Mouse (Mus musculus): ENCODE measurements at regions not wholly inside any gene's neighbourhood (a gene's known extent, or its start where the extent isn't known, plus 50 kb on each side); places are given as distances from the start of the nearest gene placed in this dataset.

DNA sequence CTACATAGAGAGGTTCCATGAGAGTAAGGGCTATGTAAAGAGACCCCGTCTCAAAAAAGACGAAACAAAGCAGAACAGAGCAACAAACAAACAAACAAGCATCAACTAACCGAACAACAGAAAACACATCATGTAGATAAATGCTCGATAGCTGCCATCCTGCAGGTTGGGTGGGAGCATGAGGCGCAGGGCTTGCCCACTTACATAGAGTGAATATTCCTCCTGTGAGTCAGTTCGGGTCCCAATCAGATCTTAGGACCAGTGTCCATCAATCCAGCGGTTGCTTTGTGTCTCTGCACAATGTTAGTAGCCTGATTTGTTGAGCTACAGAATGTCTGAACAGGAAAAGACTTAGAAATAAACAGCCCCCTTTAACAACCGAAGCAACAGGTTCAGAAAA lies 129.4 kb upstream of the Rcn1 start:
- no peak for DNase-seq (ENCODE audit: low read depth)

DNA sequence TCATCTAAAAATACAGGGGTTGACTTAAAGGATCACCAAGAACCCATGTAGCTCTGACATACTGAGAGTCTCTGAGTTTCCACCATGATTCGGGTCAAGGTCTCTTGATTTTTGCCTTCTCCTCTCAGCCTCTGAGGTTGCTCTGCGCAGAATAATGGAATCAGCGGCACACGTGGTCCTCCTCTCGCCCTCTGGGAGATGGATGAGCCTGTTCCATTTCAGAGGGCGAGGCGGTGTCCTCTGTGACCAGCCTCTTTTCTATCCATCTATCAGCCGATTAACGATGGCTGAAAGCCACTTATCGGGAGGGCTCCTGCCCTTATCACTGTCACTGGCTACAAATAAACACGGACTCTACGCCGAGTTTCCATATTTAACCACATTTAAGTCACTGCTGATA lies 124.6 kb upstream of the Pax6 start:
- no peak for DNase-seq (ENCODE audit: low read depth)

GRCm38 (mm10) chr2:105552092-105552491 lies 116.6 kb upstream of the Pax6 start:
- no peak for DNase-seq (ENCODE audit: low read depth)

DNA sequence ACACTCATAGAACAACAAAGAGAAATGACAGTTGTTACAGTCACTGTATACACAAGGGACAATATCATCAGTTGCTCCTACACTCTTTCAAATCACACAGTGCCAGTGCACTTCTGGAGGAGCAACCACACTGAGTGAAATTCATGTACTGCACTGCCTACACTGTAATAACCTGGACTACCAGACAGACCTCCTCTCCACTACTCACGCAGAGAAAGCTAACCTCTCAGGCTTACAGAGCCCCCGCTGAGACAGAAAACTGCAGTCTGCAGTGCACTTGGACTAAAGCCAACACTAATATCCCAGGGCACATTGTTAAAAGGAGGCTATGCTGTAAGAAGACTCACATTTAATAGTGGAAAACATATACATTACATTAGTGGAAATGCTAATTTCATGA lies 81.9 kb upstream of the Pax6 start:
- DNase-seq (ENCODE audit: low read depth): no peak

- DNase-seq (ENCODE audit: low read depth): no peak
Measured at GRCm38 (mm10) chr2:105594131-105594530, 74.6 kb upstream of the Pax6 start.

- DNase-seq (ENCODE audit: low read depth): no peak
Measured at GRCm38 (mm10) chr2:105604553-105605116, 64.1 kb upstream of the Pax6 start.

GRCm38 (mm10) chr2:105607969-105608538 lies 60.6 kb upstream of the Pax6 start:
- DNase-seq (ENCODE audit: low read depth): no peak

DNA sequence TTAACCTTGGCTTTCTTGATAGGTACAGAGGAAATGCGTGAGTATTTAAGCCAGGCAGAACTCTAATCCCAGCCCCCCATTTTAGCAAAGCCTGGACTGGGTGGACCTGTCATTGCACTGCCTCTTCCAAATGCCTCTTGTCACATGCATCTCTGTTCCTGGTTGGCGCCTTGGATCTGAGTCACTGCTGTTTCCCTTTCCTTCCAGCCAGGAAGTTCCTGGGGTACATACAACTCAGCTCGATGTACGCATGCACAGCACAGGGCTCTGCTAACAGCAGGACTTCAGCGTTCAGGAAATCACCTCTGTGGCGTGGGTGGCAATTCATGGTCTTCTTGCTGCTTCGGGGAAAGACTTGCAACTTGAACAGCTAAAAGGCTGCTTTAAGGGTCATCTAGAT lies 59.9 kb upstream of the Pax6 start:
- DNase-seq (ENCODE audit: low read depth): no peak

- no peak for DNase-seq (ENCODE audit: low read depth)
Measured at GRCm38 (mm10) chr2:105611014-105611413, 57.7 kb upstream of the Pax6 start.

DNA sequence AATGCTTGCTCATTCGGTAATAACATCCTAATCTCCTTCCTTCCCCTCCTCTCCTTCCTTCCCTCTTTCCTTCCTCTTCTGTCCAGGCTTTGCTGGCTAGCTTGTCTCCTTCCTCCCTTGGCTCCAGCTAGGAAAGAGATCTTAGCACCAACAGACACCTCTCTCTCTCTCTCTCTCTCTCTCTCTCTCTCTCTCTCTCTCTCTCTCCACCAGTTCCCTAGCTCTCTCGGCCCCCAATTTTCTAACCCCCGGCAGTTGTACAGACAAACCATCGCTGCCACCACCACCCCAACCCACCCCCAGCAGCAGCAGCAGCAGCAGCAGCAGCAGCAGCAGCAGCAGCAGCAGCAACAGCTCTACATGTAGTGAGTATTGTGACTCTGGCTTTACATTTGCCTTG lies 57.0 kb upstream of the Pax6 start:
- DNase-seq (ENCODE audit: low read depth): no peak

GRCm38 (mm10) chr2:105612051-105612664 lies 56.5 kb upstream of the Pax6 start:
- DNase-seq (ENCODE audit: low read depth): no peak

- no peak for DNase-seq (ENCODE audit: low read depth)
Measured at GRCm38 (mm10) chr2:105612706-105613105, 56.0 kb upstream of the Pax6 start.

- no peak for DNase-seq (ENCODE audit: low read depth)
Measured at GRCm38 (mm10) chr2:105613243-105613642, 55.5 kb upstream of the Pax6 start.

DNA sequence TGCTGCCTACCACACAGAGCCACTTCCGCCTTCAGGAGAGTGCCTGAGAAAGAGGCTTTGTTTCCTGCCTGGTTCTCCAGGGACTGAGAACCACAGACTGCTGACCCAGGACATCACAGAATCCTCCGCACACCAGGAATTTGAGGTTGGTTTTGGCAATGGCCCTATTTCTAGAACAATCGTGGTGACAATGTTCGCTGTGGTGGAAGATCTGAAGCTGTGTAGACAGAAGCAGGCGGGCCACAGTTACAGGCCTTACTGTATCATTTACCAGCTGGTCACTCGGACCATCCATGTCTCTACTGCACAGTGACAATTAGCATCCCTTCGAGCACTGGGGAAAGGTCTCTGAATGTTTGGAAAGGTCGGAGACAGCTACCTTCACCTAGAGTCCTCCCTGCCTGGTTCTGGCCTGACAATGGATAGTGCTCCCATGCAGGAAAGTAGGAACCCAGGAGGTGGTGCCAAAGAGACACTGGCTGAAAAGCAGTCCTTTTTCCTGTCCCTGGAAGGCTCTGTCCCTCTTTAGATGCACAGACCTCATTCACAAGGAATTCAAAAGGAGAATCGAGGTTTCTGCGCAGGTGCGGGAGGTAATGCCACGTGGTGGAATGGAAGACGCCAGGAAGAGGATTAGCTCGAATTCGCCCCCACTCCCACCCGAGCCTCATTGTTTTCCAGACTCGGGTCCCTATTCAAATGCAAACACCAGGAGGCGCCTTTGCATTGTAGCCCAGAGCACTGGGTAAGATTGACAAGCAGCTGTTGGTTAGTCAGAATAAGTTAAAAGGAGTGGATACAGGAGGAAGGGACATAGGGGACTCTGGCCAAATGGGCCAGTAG lies 52.6 kb upstream of the Pax6 start:
- peak; percentile 3 for DNase-seq (ENCODE audit: low read depth)

Data from c-Kit-positive CD71-positive TER-119-negative erythroid progenitor cells, embryonic 14.5 days (primary cell).